Mouse (Mus musculus): ENCODE measurements around the gene Rcor2.

DNA sequence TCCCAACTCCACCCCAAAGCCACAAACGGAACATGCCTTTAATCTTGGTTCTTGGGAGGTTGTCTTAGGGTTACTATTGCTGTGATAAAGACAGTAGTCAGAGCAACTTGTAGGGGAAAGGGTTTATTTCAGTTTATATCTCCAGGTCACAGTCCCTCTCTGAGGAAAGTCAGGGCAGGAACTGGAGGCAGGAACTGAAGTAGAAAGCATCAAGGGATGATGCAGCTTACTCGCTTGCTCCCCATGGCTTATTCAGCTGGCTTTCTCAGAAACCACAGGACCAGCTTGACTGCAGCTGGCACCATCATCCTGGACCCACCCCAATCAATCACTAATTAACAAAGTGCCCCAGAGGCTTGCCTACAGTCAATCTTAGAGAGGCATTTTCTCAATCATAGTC is 46.5 kb downstream of the Rcor2 start:
- TF ChIP-seq CTCF (IDR thresholded peaks at IDR 0.05; ENCODE audit: borderline replicate concordance, insufficient read depth, low read length) (no peak), POLR2A (IDR thresholded peaks at IDR 0.05; ENCODE audit: low read depth, low read length) (no peak)
